Mouse (Mus musculus) olfactory bulb, adult 2 months (tissue): ENCODE measurements around the gene Padi2. TPM values are rescaled to one million over a fixed set of nuclear protein-coding genes. Genes with fewer than 3 reads are reported as not detected.
A peak's percentile ranks its signal among the peaks of the same experiment; 100 is the strongest.

Experiments used
- H3K27ac ChIP-seq: fragments of 200-500 bp; 2 replicates; pipeline ENCODE4 v1.5.1; 2012; ENCODE audit warnings: low read depth, low read length; ENCODE audit not compliant: insufficient read depth
- H3K4me1 ChIP-seq: fragments of 200-500 bp; 2 replicates; pipeline ENCODE4 v1.6.1; 2012; ENCODE audit warnings: low read length; ENCODE audit not compliant: control insufficient read depth, insufficient read depth
- H3K4me3 ChIP-seq: fragments of 200-500 bp; 2 replicates; pipeline ENCODE4 v1.5.1; 2012; ENCODE audit warnings: mild to moderate bottlenecking, low read depth, low read length, moderate library complexity; ENCODE audit not compliant: insufficient read depth
- CTCF ChIP-seq: fragments of 200-500 bp; IDR thresholded peaks from 2 replicates; pipeline ENCODE4 v1.5.1; 2012; ENCODE audit warnings: low read depth, mild to moderate bottlenecking, low read length, moderate library complexity; ENCODE audit not compliant: insufficient read depth
- POLR2A ChIP-seq: fragments of 200-500 bp; IDR thresholded peaks from 2 replicates; pipeline ENCODE4 v1.6.1; 2012; ENCODE audit warnings: mild to moderate bottlenecking, low read depth, low read length, moderate library complexity; ENCODE audit not compliant: insufficient read depth
- WGBS: fragments of 180-500 bp; shearing (Covaris S2); methylation state at CpG from one replicate; pipeline ENCODE4 v1.1.7; 2018; 5-methylcytosine and 5-hydroxymethylcytosine counted together
- polyA plus RNA-seq: library from polyadenylated mRNA; stranded (reverse); fragments of >200 nt; gene quantifications from 2 replicates; pipeline ENCODE4 v1.2.4, GENCODE M21; 2012; ENCODE audit warnings: low replicate concordance; ENCODE audit not compliant: missing spikeins, insufficient read depth, insufficient read length

Gene Padi2
- polyA plus RNA-seq, 1 experiment, result not detected

- peaks cover 26% of the 10 kb centered on the region for H3K4me1 ChIP-seq
- TF ChIP-seq CTCF (no peak), POLR2A (peak; percentile 87)
- under 1% methylated on average over 58 of the region's 58 CpGs for WGBS
- peak within 1 kb of the TSS; percentile 38; the same call in 1 of the 2 replicates for H3K27ac ChIP-seq
- peak within 1 kb of the TSS; percentile 87 for H3K4me3 ChIP-seq
These were observed 80.7 kb downstream of the Padi2 start, which contains the start of gene Atp13a2 for GRCm38 (mm10) chr4:140986711-140987395. Gene Atp13a2, plus strand, starts transcription at chr4:140986873.

GRCm38 (mm10) chr4:140987476-140987875 is 81.3 kb downstream of the Padi2 start:
- Histone ChIP-seq H3K4me3 (peak overlapping the region; percentile 87), H3K4me1 (peaks cover 26% of the 10 kb centered on the region), H3K27ac (no peak overlapping the region)
- WGBS, result 18% methylated on average over 7 of the region's 7 CpGs
- TF ChIP-seq CTCF, result no peak
- TF ChIP-seq POLR2A, result no peak

GRCm38 (mm10) chr4:140988706-140989290 is 82.7 kb downstream of the Padi2 start:
- WGBS, result 33% methylated on average over 7 of the region's 7 CpGs
- H3K27ac ChIP-seq, result no peak overlapping the region
- H3K4me3 ChIP-seq, result no peak overlapping the region
- H3K4me1 ChIP-seq, result peaks cover 20% of the 10 kb centered on the region
- TF ChIP-seq CTCF, result no peak
- TF ChIP-seq POLR2A, result no peak

GRCm38 (mm10) chr4:140989447-140989846 is 83.3 kb downstream of the Padi2 start:
- 83% methylated on average over 14 of the region's 14 CpGs for WGBS
- TF ChIP-seq CTCF (no peak), POLR2A (no peak)

GRCm38 (mm10) chr4:140992215-140992614 is 86.1 kb downstream of the Padi2 start:
- H3K4me1 ChIP-seq, result peaks cover 20% of the 10 kb centered on the region
- no peak overlapping the region for H3K27ac ChIP-seq
- no peak for TF ChIP-seq POLR2A
- TF ChIP-seq CTCF, result no peak
- H3K4me3 ChIP-seq, result no peak overlapping the region
- 77% methylated on average over 20 of the region's 20 CpGs for WGBS

More at GRCm38 (mm10) chr4:140989447-140989846, 83.3 kb downstream of the Padi2 start:
- H3K4me3 ChIP-seq, result no peak overlapping the region
- H3K27ac ChIP-seq, result no peak overlapping the region
- peaks cover 20% of the 10 kb centered on the region for H3K4me1 ChIP-seq

- TF ChIP-seq POLR2A, result no peak
- no peak for TF ChIP-seq CTCF
- Histone ChIP-seq H3K4me1 (peaks cover 9% of the 10 kb centered on the region), H3K4me3 (no peak overlapping the region), H3K27ac (no peak overlapping the region)
- WGBS, result 83% methylated on average over 8 of the region's 8 CpGs
These were observed 87.7 kb downstream of the Padi2 start for GRCm38 (mm10) chr4:140993846-140994245.

GRCm38 (mm10) chr4:140995811-140996210 is 89.7 kb downstream of the Padi2 start:
- Histone ChIP-seq H3K27ac (no peak overlapping the region), H3K4me1 (no peaks in the 10 kb centered on the region), H3K4me3 (no peak overlapping the region)
- WGBS, result 88% methylated on average over 8 of the region's 8 CpGs
- TF ChIP-seq CTCF (no peak), POLR2A (no peak)

- Histone ChIP-seq H3K4me3 (no peak overlapping the region), H3K4me1 (no peaks in the 10 kb centered on the region), H3K27ac (no peak overlapping the region)
- WGBS, result 94% methylated on average over 9 of the region's 9 CpGs
- TF ChIP-seq CTCF (no peak), POLR2A (no peak)
These were observed 90.7 kb downstream of the Padi2 start for GRCm38 (mm10) chr4:140996812-140997211.

Other genes starting within 250 kb of the Padi2 start
- gene Arhgef10l, start 240.3 kb upstream of the Padi2 start, polyA plus RNA-seq, result not detected in 2 replicates
- gene Rcc2, start 205.8 kb upstream of the Padi2 start, polyA plus RNA-seq, result not detected in 2 replicates
- gene Padi6, start 163.7 kb upstream of the Padi2 start, polyA plus RNA-seq, result not detected in 2 replicates
- gene Padi4, start 132.1 kb upstream of the Padi2 start, polyA plus RNA-seq, result not detected in 2 replicates
- gene Padi3, start 95.7 kb upstream of the Padi2 start, polyA plus RNA-seq, result not detected in 2 replicates
- gene Padi1, start 60.6 kb upstream of the Padi2 start, polyA plus RNA-seq, result not detected in 2 replicates
- gene Sdhb, start 54.9 kb downstream of the Padi2 start, polyA plus RNA-seq, result not detected in 2 replicates
- not detected in 2 replicates for gene Atp13a2, start 80.5 kb downstream of the Padi2 start, polyA plus RNA-seq
- gene Mfap2, start 104.1 kb downstream of the Padi2 start, polyA plus RNA-seq, result not detected in 2 replicates
- not detected in 2 replicates for gene Crocc, start 154.2 kb downstream of the Padi2 start, polyA plus RNA-seq
- not detected in 2 replicates for gene Necap2, start 172.0 kb downstream of the Padi2 start, polyA plus RNA-seq
- gene Spata21, start 182.0 kb downstream of the Padi2 start, polyA plus RNA-seq, result not detected in 2 replicates
- gene Szrd1, start 233.4 kb downstream of the Padi2 start, polyA plus RNA-seq, result not detected in 2 replicates
- 51.1 TPM in 1 of 2 replicates, not detected in the other for gene Fbxo42, start 241.6 kb downstream of the Padi2 start, polyA plus RNA-seq